Mouse (Mus musculus) heart, adult 2 months (tissue): ENCODE data around the gene Pgm5.

Experiments
- CTCF ChIP-seq: fragments of 200-600 bp; IDR thresholded peaks from 2 replicates; pipeline ENCODE4 v1.8.1; 2022; ENCODE audit warnings: antibody characterized with exemption, mild to moderate bottlenecking, moderate library complexity
- EP300 ChIP-seq: fragments of 200-500 bp; IDR thresholded peaks from 2 replicates; pipeline ENCODE4 v1.6.1; 2011; ENCODE audit warnings: low read depth, low read length, control low read depth; ENCODE audit not compliant: insufficient read depth

DNA sequence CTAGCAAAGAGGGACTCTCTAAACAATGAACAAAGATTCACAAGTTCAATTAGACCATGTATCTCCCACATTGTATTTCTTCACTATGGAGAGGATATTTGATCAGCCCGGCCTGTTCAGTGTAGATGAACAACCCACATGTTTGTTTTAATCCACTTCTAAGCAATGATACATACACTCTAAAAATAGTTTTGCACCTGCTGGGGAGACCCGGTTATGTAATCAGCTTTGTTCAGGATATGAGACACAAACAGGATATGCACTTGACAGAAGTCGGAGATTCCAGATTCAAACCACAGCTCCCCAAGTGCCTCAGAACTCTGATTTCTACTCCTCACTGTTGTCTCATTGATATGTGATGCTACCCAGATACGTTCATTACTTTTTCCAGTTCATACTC is 37.1 kb downstream of the Pgm5 start:
- TF ChIP-seq EP300 (0 out of 2 replicates have a peak, but pooled peaks have one; percentile 15), CTCF (no peak)
